Mouse (Mus musculus) R1 (cell line): Measurements from ENCODE around the gene Cxcl14.

Experiments used
- DNase-seq: peaks from one replicate; pipeline ENCODE4 v3.0.0-alpha.2; 2018; ENCODE audit warnings: low read depth, low spot score

The Cxcl14 gene

GRCm38 (mm10) chr13:56289998-56290397 lies 6.4 kb downstream of the Cxcl14 start:
- peak; percentile 80 for DNase-seq

GRCm38 (mm10) chr13:56289261-56289660 lies 7.1 kb downstream of the Cxcl14 start:
- no peak for DNase-seq

DNA sequence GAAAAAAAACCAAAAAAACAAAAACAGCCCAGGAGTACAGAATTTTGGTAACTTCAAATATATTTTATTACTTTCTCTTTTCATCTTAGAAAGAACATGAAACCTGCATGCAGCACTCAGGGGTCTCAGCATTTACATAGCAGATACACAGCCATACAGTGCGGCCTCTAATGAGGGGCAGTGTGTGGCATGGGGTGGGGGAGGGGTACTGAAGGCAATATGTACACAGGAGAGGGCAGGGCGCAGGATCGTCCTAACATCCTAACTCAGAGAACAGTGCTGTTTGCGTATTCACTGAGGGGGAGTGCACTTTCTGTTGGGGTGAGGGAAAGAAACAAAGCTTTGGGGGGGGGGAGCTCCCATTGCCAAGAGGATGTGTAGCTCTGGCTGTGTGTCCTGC lies 7.8 kb downstream of the Cxcl14 start:
- no peak for DNase-seq

GRCm38 (mm10) chr13:56287091-56287490 lies 9.3 kb downstream of the Cxcl14 start:
- DNase-seq = no peak

- no peak for DNase-seq
Observed at GRCm38 (mm10) chr13:56283321-56283720, 13.0 kb downstream of the Cxcl14 start.

- peak; percentile 38 for DNase-seq
Observed at GRCm38 (mm10) chr13:56280356-56280755, 16.0 kb downstream of the Cxcl14 start.

- DNase-seq = peak; percentile 79
Observed at GRCm38 (mm10) chr13:56279439-56279838, 16.9 kb downstream of the Cxcl14 start.

- DNase-seq = no peak
Observed at GRCm38 (mm10) chr13:56275171-56275570, 21.2 kb downstream of the Cxcl14 start.

- DNase-seq = no peak
Observed at GRCm38 (mm10) chr13:56270124-56270523, 26.2 kb downstream of the Cxcl14 start.

DNA sequence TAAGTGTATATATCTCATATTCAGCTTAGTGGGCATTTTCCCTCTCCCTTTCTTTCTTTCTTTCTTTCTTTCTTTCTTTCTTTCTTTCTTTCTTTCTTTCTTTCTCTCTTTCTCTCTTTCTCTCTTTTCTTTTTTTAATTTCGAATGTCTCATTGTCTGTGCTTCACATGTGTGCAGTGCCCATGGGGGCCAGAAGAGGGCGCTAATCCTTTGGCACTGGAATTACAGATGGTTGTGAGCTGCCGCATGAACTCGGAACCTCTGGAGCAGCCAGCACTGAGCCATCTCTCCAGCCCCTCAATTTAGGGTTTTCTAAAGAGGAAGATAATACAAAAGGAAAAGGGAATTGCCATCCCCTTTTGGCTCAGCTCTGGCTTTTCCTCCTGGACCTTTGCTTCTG lies 29.0 kb downstream of the Cxcl14 start:
- peak; percentile 73 for DNase-seq

DNA sequence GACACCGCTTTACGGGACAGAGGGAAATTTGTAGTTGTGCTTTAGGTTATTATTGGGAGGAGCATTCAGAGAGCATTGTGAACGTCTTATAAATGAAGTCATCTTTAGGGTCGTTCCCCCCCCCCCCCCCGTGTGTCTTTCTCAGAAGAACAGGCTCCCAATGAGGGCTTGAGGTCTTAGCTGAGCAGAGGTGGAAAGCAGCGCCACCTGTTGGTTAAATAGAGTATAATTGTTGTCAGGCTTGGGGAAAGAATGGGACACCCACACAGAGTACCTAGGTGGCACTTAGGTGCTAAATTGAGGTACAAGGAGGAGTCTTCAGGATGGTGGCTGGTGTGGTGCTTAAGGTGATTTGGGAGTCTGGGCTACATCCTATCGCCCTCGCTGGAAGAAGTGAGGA lies 29.9 kb downstream of the Cxcl14 start:
- DNase-seq = peak; percentile 70

DNA sequence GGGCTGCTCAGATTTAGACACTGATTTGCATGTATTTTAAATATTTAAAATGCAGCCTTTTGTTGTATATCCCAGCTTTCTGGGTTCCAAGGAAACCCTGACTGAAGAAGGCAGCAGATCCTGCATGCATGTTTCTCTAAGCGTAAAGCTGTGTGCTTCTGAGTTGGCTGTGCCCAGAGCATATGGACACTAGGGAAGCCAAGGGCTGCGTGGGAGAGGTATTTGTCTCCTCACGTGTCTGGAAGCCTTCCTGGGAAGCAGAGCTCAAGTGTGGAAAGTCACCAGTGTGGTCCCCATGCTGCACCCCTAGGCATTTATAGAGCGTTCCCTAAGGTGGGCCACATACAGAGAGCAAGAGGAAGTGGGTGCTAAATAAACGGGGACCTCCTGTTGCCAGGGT lies 30.7 kb downstream of the Cxcl14 start:
- no peak for DNase-seq

GRCm38 (mm10) chr13:56262269-56262668 lies 34.1 kb downstream of the Cxcl14 start:
- DNase-seq = no peak

GRCm38 (mm10) chr13:56260344-56260780 lies 36.0 kb downstream of the Cxcl14 start:
- no peak for DNase-seq

- no peak for DNase-seq
Observed at GRCm38 (mm10) chr13:56259926-56260250, 36.5 kb downstream of the Cxcl14 start.

DNA sequence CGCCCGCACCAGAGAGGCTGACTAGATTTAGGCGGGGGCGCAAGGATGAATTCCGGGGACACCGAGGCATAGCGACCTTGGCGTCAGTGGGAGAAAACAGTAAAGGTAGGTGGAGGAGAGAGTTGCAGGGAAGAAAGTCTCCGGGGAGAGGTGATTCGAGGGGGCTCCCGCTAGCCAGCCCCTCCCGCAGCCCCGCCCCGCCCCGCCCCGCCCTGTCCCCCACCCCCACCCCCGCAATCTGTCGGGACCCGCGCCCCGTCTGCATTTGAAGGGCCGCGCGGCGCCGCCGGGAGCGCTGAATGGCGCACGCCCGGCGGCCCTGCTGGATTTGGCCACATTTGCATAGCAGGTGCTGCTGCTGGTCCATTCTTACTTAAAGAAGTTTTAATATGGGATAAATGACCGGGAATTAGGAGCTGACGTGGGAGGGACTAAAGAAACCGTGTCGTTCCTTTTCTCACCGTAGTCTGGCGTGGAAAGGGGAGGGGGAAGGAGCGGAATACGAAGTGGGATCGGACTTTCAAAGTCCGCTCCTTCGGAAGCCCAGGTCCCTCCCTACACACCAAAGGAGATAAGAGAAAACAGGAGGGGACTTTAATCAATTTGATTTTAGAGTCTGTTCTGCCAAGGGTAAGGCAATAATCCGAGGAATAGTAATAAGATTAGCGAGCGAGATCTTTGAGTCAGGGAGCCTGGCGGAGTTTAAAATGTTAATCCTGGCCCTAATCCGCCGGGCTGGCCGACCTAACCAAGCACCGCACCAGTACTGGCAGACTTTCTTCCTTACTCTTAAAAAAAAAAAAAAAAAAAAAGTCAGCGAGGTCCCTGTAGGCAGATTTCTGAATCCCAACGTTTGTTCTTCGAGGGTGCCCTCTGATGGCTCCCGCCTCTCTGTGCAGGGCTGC lies 37.1 kb downstream of the Cxcl14 start:
- peak; percentile 60 for DNase-seq

- DNase-seq = peak; percentile 58
Observed at GRCm38 (mm10) chr13:56258196-56259020, 37.9 kb downstream of the Cxcl14 start.

DNA sequence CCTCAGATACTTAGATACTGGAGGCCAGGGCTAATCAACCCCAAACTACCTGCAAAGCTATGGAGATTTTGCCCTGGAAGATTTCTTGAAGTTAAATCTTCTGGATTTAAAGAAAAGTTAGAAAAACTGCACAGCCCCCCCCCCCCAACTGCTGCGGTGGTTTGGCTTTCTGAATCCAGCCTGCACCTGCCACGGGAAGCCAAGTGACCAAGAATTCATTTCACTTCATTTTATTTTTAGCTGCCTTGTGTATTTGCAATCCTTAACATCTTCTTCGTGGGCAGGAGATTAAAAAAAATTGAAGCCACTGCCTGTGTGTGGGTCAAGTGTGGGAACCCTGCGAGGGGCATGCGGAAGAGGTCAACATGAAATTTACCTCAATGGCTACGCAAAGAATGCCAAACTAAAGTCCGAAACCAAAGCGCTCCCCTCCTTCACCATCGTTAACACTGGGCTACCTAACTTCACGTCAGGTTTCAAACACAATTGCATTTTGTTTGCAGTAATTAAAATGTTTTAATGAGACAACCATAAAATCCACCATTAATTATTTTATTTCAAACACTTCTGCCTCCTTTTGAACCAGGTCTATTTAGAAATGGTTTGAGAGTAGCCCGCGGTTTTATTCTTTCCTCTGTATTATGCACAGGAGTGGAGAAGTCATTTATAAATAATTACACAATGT lies 38.7 kb downstream of the Cxcl14 start:
- no peak for DNase-seq

- no peak for DNase-seq
Observed at GRCm38 (mm10) chr13:56256716-56257299, 39.5 kb downstream of the Cxcl14 start.

GRCm38 (mm10) chr13:56253379-56253778 lies 43.0 kb downstream of the Cxcl14 start:
- DNase-seq = no peak

DNA sequence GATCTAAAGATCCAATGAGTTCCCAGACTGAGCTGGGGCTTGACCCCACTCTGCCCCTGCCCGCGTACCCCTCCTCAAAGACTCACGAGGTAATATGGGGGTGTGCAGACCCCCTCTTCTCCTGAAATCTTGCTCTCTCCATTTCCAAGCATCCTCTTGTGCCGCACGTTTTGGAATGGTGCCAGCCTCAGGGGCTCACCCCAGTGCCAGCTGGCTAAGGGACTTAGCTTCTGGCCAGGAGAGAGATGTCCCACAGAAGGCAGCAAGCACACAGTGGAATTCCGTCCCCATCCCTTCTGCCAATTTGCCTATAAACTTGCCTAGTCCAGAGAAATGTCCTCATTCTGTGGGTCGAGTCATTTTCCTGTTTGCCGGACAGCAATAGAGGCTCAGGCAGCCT lies 43.6 kb downstream of the Cxcl14 start:
- no peak for DNase-seq
